Mouse (Mus musculus) CH12.LX (cell line): Measurements from ENCODE around the gene P3h1.

Source experiments
- BHLHE40 ChIP-seq: IDR thresholded peaks from 2 replicates; pipeline ENCODE4 v1.6.1; 2011; ENCODE audit warnings: mild to moderate bottlenecking, low read depth, low read length, improper control_type of control experiment
- CTCF ChIP-seq, 2 experiments: IDR thresholded peaks in 1 of 2; conservative IDR thresholded peaks in 1 of 2; 2 replicates each; pipeline ENCODE4 v1.5.1; 2011 to 2012; ENCODE audit warnings: low read depth in 2 of 2, low read length in 2 of 2, improper control_type of control experiment in 1 of 2, inconsistent platforms in 1 of 2, mild to moderate bottlenecking in 1 of 2, moderate library complexity in 1 of 2
- EP300 ChIP-seq: IDR thresholded peaks from 2 replicates; pipeline ENCODE4 v1.6.1; 2011; ENCODE audit warnings: low read length, improper control_type of control experiment
- POLR2A ChIP-seq: IDR thresholded peaks from 2 replicates; pipeline ENCODE4 v1.6.1; 2011; ENCODE audit warnings: low read depth, mild to moderate bottlenecking, improper control_type of control experiment, low read length
- USF2 ChIP-seq: conservative IDR thresholded peaks from 2 replicates; pipeline ENCODE4 v1.6.1; 2011; ENCODE audit warnings: low read depth, low read length, improper control_type of control experiment

- TF ChIP-seq EP300 (no peak), BHLHE40 (peak; percentile 64), CTCF (conservative IDR thresholded peaks at IDR 0.05 in 1 of 2, IDR thresholded peaks at IDR 0.05 in 1 of 2; ENCODE audit: low read depth in 2 of 2, low read length in 2 of 2) (no peak), POLR2A (no peak), USF2 (no peak)
Measured at GRCm38 (mm10) chr4:119293574-119294258, 61.0 kb downstream of the P3h1 start.
